Mouse (Mus musculus) intestine, embryonic 16.5 days (tissue): ENCODE measurements at regions not wholly inside any gene's neighbourhood (a gene's known extent, or its start where the extent isn't known, plus 50 kb on each side); places are given as distances from the start of the nearest gene placed in this dataset.

Source experiments
- ATAC-seq: fragments of 200-750 bp; cut with Nextera tagmentation; 2 replicates; pipeline ENCODE4 v1.8.0; 2017; ENCODE audit warnings: moderate TSS enrichment, moderate library complexity
- H3K27ac ChIP-seq: fragments of 300-500 bp; sonication (generic); 2 replicates; pipeline ENCODE4 v1.5.1; 2014; ENCODE audit warnings: mild to moderate bottlenecking, low read length
- H3K27me3 ChIP-seq: fragments of 300-500 bp; sonication (generic); replicated peaks from 2 replicates; pipeline ENCODE4 v1.6.1; 2014; ENCODE audit warnings: low read length, control low read depth, mixed read lengths; ENCODE audit not compliant: control insufficient read depth, insufficient read depth
- H3K36me3 ChIP-seq: fragments of 300-500 bp; sonication (generic); 2 replicates; pipeline ENCODE4 v1.6.1; 2014; ENCODE audit warnings: low read length, control low read depth; ENCODE audit not compliant: control insufficient read depth, insufficient read depth
- H3K4me1 ChIP-seq: fragments of 300-500 bp; sonication (generic); 2 replicates; pipeline ENCODE4 v1.6.1; 2014; ENCODE audit warnings: low read length, control low read depth, mixed read lengths; ENCODE audit not compliant: control insufficient read depth, insufficient read depth
- H3K4me2 ChIP-seq: fragments of 300-500 bp; sonication (generic); 2 replicates; pipeline ENCODE4 v1.6.1; 2014; ENCODE audit warnings: low read depth, low read length, control low read depth
- H3K4me3 ChIP-seq: fragments of 300-500 bp; sonication (generic); 2 replicates; pipeline ENCODE4 v1.5.1; 2014; ENCODE audit warnings: mild to moderate bottlenecking, low read length
- H3K9ac ChIP-seq: fragments of 300-500 bp; sonication (generic); 2 replicates; pipeline ENCODE4 v1.6.1; 2014; ENCODE audit warnings: low read depth, low read length
- H3K9me3 ChIP-seq: fragments of 300-500 bp; sonication (generic); 2 replicates; pipeline ENCODE4 v1.6.1; 2016; ENCODE audit warnings: low read length, control low read depth; ENCODE audit not compliant: control insufficient read depth
- WGBS: fragments of 180-500 bp; shearing (Covaris S2); extraction: QIAGEN DNeasy Blood & Tissue Kit; methylation state at CpG from one replicate; pipeline ENCODE4 v1.1.7; 2014; 5-methylcytosine and 5-hydroxymethylcytosine counted together

DNA sequence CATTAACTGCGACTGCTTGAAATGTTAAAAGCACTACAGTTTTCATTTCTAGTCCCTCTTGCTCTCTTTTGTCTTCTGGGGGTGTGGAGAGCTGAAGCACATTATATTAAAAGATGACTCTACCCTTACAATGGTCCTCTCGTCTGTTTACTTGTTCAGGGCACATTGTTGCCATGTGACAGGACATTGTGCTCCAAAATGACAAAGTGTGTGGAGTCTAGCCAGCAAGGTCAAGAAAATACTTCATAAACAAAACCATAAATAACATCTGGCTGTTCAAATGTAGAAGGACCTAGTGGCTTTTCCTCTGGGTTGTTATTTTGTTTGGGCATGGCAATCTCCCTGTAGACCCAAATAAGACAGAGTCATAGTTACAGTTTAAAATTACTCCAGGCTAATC is 95.1 kb upstream of the Prep start:
- H3K4me1 ChIP-seq, result 0 out of 2 replicates have a peak, but pooled peaks cover 3% of the 10 kb centered on the region
- no peak for ATAC-seq
- H3K9me3 ChIP-seq, result no peaks in the 10 kb centered on the region
- H3K4me3 ChIP-seq, result no peak overlapping the region
- WGBS, result 75% methylated on average over 2 of the region's 2 CpGs
- no peaks in the 10 kb centered on the region for H3K36me3 ChIP-seq
- no peak overlapping the region for H3K9ac ChIP-seq
- H3K27ac ChIP-seq, result no peak overlapping the region
- no peaks in the 10 kb centered on the region for H3K27me3 ChIP-seq
- no peak overlapping the region for H3K4me2 ChIP-seq

- Histone ChIP-seq H3K27ac (no peak overlapping the region), H3K9me3 (no peaks in the 10 kb centered on the region), H3K4me1 (no peaks in the 10 kb centered on the region), H3K27me3 (no peaks in the 10 kb centered on the region), H3K36me3 (no peaks in the 10 kb centered on the region), H3K4me2 (no peak overlapping the region), H3K4me3 (no peak overlapping the region), H3K9ac (no peak overlapping the region)
- WGBS, result 86% methylated on average over 3 of the region's 3 CpGs
- ATAC-seq, result peak; percentile 93
These were observed 107.0 kb upstream of the Prep start for GRCm38 (mm10) chr10:44959968-44960367.

- H3K36me3 ChIP-seq, result no peaks in the 10 kb centered on the region
- H3K4me1 ChIP-seq, result no peaks in the 10 kb centered on the region
- no peak overlapping the region for H3K9ac ChIP-seq
- H3K9me3 ChIP-seq, result no peaks in the 10 kb centered on the region
- no peak for ATAC-seq
- H3K4me2 ChIP-seq, result no peak overlapping the region
- no peak overlapping the region for H3K4me3 ChIP-seq
- WGBS, result 55% methylated on average over 1 of the region's 1 CpGs
- H3K27ac ChIP-seq, result no peak overlapping the region
- no peaks in the 10 kb centered on the region for H3K27me3 ChIP-seq
These were observed 121.7 kb upstream of the Prep start for GRCm38 (mm10) chr10:44945205-44945725.

GRCm38 (mm10) chr10:44939403-44939802 is 127.6 kb upstream of the Prep start:
- no peaks in the 10 kb centered on the region for H3K4me1 ChIP-seq
- WGBS, result 57% methylated on average over 1 of the region's 1 CpGs
- H3K27me3 ChIP-seq, result no peaks in the 10 kb centered on the region
- no peak overlapping the region for H3K4me3 ChIP-seq
- ATAC-seq, result no peak
- H3K9ac ChIP-seq, result no peak overlapping the region
- no peaks in the 10 kb centered on the region for H3K36me3 ChIP-seq
- no peak overlapping the region for H3K27ac ChIP-seq
- no peak overlapping the region for H3K4me2 ChIP-seq
- H3K9me3 ChIP-seq, result no peaks in the 10 kb centered on the region

- H3K4me2 ChIP-seq, result no peak overlapping the region
- no peaks in the 10 kb centered on the region for H3K4me1 ChIP-seq
- no peaks in the 10 kb centered on the region for H3K36me3 ChIP-seq
- no peak overlapping the region for H3K9ac ChIP-seq
- no peaks in the 10 kb centered on the region for H3K27me3 ChIP-seq
- no peak overlapping the region for H3K27ac ChIP-seq
- 83% methylated on average over 5 of the region's 5 CpGs for WGBS
- H3K9me3 ChIP-seq, result no peaks in the 10 kb centered on the region
- no peak overlapping the region for H3K4me3 ChIP-seq
- no peak for ATAC-seq
These were observed 130.0 kb upstream of the Prep start for GRCm38 (mm10) chr10:44936976-44937500.

- Histone ChIP-seq H3K36me3 (no peaks in the 10 kb centered on the region), H3K9ac (no peak overlapping the region), H3K27ac (no peak overlapping the region), H3K4me1 (no peaks in the 10 kb centered on the region), H3K4me2 (no peak overlapping the region), H3K4me3 (no peak overlapping the region), H3K27me3 (no peaks in the 10 kb centered on the region), H3K9me3 (no peaks in the 10 kb centered on the region)
- 50% methylated on average over 2 of the region's 2 CpGs for whole genome bisulfite sequencing
- no peak for ATAC-seq
These were observed 136.2 kb upstream of the Prep start for GRCm38 (mm10) chr10:44930796-44931195.

GRCm38 (mm10) chr10:44913751-44914388 is 153.1 kb upstream of the Prep start:
- WGBS, result 45% methylated on average over 8 of the region's 8 CpGs
- peak; percentile 81 for ATAC-seq
- no peaks in the 10 kb centered on the region for H3K36me3 ChIP-seq
- peak overlapping the region; percentile 74 for H3K27ac ChIP-seq
- H3K4me1 ChIP-seq, result no peaks in the 10 kb centered on the region
- H3K9ac ChIP-seq, result no peak overlapping the region
- no peaks in the 10 kb centered on the region for H3K9me3 ChIP-seq
- no peak overlapping the region for H3K4me2 ChIP-seq
- H3K27me3 ChIP-seq, result no peaks in the 10 kb centered on the region
- H3K4me3 ChIP-seq, result no peak overlapping the region

- Histone ChIP-seq H3K4me1 (no peaks in the 10 kb centered on the region), H3K27me3 (no peaks in the 10 kb centered on the region), H3K4me3 (no peak overlapping the region), H3K4me2 (no peak overlapping the region), H3K27ac (no peak overlapping the region; the same call in 1 of the 2 replicates), H3K36me3 (no peaks in the 10 kb centered on the region), H3K9ac (no peak overlapping the region), H3K9me3 (peaks cover 5% of the 10 kb centered on the region; the same call in 1 of the 2 replicates)
- 93% methylated on average over 4 of the region's 4 CpGs for WGBS
- ATAC-seq, result peak; percentile 82
These were observed 162.5 kb upstream of the Prep start for GRCm38 (mm10) chr10:44904520-44904919.

GRCm38 (mm10) chr10:44901203-44901602 is 165.8 kb upstream of the Prep start:
- Histone ChIP-seq H3K4me3 (no peak overlapping the region), H3K9me3 (peaks cover 5% of the 10 kb centered on the region; the same call in 1 of the 2 replicates), H3K4me2 (no peak overlapping the region), H3K4me1 (no peaks in the 10 kb centered on the region), H3K9ac (no peak overlapping the region), H3K27ac (no peak overlapping the region), H3K36me3 (no peaks in the 10 kb centered on the region), H3K27me3 (no peaks in the 10 kb centered on the region)
- 54% methylated on average over 2 of the region's 2 CpGs for WGBS
- ATAC-seq, result no peak
